Mouse (Mus musculus): ENCODE measurements around the gene Ank. TPM values are rescaled to one million over a fixed set of nuclear protein-coding genes. Genes with fewer than 3 reads are reported as not detected.

Ank gene
- polyA plus RNA-seq (2016; fragmentation: Nextera tagmentation; extraction: Ambion mirVana), result 3.1 and 3.2 TPM in 2 replicates

DNA sequence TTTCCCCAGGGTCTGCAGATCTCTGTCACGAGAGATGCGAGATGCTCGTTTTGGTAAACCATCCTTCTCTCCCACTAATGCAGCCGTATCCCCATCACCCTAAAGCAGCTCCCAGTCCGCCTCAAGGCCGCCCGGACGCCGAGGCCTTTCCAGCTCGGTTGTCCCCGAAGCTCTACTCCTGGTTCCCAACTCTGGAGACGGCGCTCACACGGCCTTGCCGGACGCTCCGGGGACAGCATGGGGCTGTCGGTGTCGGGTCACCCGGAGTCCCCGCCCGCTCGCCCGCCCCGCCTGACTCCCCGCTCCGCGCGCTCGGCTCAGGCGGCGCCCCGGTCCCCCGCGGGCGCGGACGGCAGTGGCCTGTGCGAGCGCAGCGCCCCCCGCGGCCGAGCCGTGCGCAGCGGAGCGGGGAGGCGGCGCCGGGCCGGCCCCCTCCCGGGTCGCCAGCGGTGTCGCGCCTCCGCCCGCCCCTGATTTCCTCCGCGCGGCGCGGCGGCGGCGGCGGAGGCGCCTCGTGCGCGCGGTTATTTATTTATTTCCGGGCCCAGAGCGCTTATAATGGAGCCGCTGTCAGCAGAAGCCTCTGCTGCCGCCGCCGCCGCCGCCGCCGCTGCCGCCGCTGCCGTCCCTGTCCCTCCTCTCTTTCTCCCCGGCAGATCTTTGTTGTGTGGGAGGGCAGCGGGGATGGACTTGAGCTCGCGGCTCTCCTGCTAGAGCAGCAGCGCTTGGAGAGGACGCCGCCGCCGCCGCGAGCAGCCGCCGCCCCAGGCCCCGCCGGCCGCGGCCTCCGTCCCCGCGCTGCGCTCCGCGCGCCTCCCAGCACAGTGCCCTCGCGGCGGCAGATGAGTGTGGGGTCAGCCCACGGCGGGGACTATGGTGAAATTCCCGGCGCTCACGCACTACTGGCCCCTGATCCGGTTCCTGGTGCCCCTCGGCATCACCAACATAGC, at the start of gene Ank:
TSS of gene Ank (plus strand) at position 547 of the 950 bp plus-strand sequence.
- WGBS, result 4% methylated on average over 117 of the region's 120 CpGs
- H3K27me3 ChIP-seq (ENCODE audit: low read depth, poor library complexity, severe bottlenecking), result peaks cover 17% of the 10 kb centered on the region
- DNase-seq (ENCODE audit: low spot score), result peak; percentile 84
- H3K27ac ChIP-seq, result peak within 1 kb of the TSS; percentile 88
- H3K4me3 ChIP-seq, result peak within 1 kb of the TSS; percentile 78
- peaks cover 17% of the 10 kb centered on the region for H3K4me1 ChIP-seq
- H3K9me3 ChIP-seq (replicated peaks), result no peaks in the 10 kb centered on the region
- no peaks in the 10 kb centered on the region for H3K36me3 ChIP-seq

DNA sequence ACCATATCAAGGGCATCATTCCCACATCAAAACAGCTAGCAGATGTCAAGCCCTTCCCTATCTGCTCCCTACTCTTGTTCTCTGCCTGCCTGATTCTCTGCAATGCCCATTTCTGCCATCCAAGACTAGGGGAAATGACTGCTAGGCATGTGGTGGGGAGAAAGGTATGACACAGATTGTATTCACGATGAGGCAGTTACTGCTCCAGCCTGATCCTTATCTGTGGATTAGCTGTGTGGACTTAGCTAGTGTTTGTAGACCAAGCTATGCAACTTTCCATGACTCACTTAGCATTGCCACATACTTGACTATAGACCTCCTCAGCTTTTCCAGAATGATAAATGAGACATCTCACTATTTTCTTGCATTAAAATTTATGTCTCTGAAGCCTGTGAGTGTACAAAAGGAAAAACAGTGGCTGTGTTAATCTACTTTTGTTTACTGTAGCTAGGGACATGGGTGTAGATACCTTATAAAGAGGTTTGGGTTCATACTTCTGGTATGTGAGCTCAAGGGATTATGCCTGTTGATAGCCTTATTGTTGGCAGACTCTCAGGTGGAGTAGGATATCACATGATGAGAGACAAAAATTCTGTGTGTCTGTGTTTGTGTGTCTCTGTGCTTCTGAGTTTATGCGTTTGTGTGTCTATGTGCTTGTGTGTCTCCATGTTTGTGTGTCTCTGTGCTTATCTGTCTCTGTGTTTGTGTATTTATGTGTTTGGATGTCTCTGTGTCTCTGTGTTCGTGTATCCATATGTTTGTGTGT, 47.7 kb upstream of the Ank start:
- Histone ChIP-seq H3K4me1 (no peaks in the 10 kb centered on the region), H3K27me3 (ENCODE audit: low read depth, poor library complexity, severe bottlenecking) (no peaks in the 10 kb centered on the region), H3K4me3 (no peak overlapping the region), H3K27ac (no peak overlapping the region), H3K36me3 (no peaks in the 10 kb centered on the region), H3K9me3 (replicated peaks) (no peaks in the 10 kb centered on the region)
- DNase-seq (ENCODE audit: low spot score), result no peak
- WGBS, result 90% methylated on average over 3 of the region's 3 CpGs

GRCm38 (mm10) chr15:27421531-27421930, 44.9 kb upstream of the Ank start:
- Histone ChIP-seq H3K36me3 (no peaks in the 10 kb centered on the region), H3K4me1 (no peaks in the 10 kb centered on the region), H3K27me3 (ENCODE audit: low read depth, poor library complexity, severe bottlenecking) (no peaks in the 10 kb centered on the region), H3K4me3 (no peak overlapping the region), H3K9me3 (replicated peaks) (no peaks in the 10 kb centered on the region), H3K27ac (no peak overlapping the region)
- DNase-seq (ENCODE audit: low spot score), result no peak
- WGBS, result 82% methylated on average over 6 of the region's 6 CpGs

GRCm38 (mm10) chr15:27427581-27427980, 38.9 kb upstream of the Ank start:
- H3K27me3 ChIP-seq (ENCODE audit: low read depth, poor library complexity, severe bottlenecking), result no peaks in the 10 kb centered on the region
- no peaks in the 10 kb centered on the region for H3K9me3 ChIP-seq (replicated peaks)
- no peak overlapping the region for H3K27ac ChIP-seq
- WGBS, result 86% methylated on average over 3 of the region's 3 CpGs
- no peak overlapping the region for H3K4me3 ChIP-seq
- H3K36me3 ChIP-seq, result no peaks in the 10 kb centered on the region
- peaks cover 8% of the 10 kb centered on the region; the same call in 1 of the 2 replicates for H3K4me1 ChIP-seq
- DNase-seq (ENCODE audit: low spot score), result no peak

DNA sequence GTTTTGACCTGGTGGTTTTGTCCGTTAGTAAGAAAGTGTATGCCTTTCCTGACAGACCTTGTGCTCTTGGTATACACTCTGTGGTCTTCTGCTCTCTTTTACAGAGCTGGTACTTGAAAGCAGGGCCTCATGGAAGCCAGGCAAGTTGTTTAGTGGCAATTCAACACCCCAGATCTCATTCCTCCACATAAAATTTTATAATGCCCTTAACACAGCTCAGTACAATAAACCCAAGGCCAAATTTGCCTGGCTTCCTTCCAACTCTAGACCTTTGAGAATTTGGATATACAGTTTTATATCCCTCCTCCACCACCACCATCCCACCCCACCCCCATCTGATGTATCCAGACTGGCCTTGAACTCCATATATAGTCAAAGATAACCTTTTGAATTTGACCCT, 36.2 kb upstream of the Ank start:
- no peaks in the 10 kb centered on the region for H3K27me3 ChIP-seq (ENCODE audit: low read depth, poor library complexity, severe bottlenecking)
- no peak overlapping the region for H3K27ac ChIP-seq
- no peaks in the 10 kb centered on the region for H3K36me3 ChIP-seq
- peaks cover 8% of the 10 kb centered on the region; the same call in 1 of the 2 replicates for H3K4me1 ChIP-seq
- DNase-seq (ENCODE audit: low spot score), result no peak
- H3K9me3 ChIP-seq (replicated peaks), result no peaks in the 10 kb centered on the region
- 86% methylated on average over 1 of the region's 1 CpGs for WGBS
- H3K4me3 ChIP-seq, result no peak overlapping the region

- no peak overlapping the region for H3K4me3 ChIP-seq
- no peaks in the 10 kb centered on the region for H3K27me3 ChIP-seq (ENCODE audit: low read depth, poor library complexity, severe bottlenecking)
- no peaks in the 10 kb centered on the region for H3K9me3 ChIP-seq (replicated peaks)
- DNase-seq (ENCODE audit: low spot score), result no peak
- 89% methylated on average over 4 of the region's 4 CpGs for WGBS
- no peak overlapping the region for H3K27ac ChIP-seq
- H3K36me3 ChIP-seq, result no peaks in the 10 kb centered on the region
- H3K4me1 ChIP-seq, result peaks cover 8% of the 10 kb centered on the region; the same call in 1 of the 2 replicates
Observed at GRCm38 (mm10) chr15:27432851-27433615, 33.4 kb upstream of the Ank start.

DNA sequence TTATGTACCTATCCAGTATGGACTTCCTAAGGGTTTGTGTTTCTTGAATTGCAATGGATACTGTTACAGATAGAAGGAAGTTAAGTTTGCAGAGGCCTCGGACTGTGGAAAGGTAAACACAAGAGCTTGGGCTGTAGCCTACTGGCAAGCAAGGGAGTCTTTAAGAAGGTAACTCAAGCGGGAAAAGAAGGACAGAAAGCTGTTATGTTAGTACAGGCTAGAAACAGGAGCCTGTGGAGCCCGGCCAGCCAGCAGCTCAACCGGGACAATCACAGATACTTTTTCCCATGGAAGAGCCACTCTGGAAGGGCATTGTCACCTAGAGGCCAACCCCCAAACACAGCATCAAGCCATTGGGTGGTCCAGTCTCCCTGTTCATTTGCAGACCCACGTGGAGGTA, 31.1 kb upstream of the Ank start:
- 84% methylated on average over 5 of the region's 5 CpGs for WGBS
- H3K27ac ChIP-seq, result no peak overlapping the region
- no peaks in the 10 kb centered on the region for H3K27me3 ChIP-seq (ENCODE audit: low read depth, poor library complexity, severe bottlenecking)
- no peaks in the 10 kb centered on the region for H3K4me1 ChIP-seq
- no peaks in the 10 kb centered on the region for H3K36me3 ChIP-seq
- no peaks in the 10 kb centered on the region for H3K9me3 ChIP-seq (replicated peaks)
- DNase-seq (ENCODE audit: low spot score), result no peak
- no peak overlapping the region for H3K4me3 ChIP-seq

DNA sequence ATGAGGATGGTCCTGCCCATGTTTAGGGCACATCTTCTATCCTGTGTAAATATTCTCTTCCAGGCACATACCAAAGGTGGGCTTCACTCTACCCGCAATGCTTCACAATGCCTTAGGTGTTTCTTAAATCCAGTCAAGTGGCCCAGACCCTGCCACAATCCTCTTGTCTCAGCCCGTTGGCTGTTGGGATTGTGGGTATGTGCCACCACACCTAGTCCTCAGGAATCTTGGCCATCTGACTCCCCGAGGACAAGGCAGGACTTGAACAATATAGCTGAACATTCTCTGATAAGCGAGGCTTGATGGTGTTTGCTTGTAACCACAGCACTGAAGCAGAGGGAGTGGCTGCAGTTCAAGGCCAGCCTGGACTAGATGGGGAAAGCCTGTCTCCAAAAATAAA, 30.3 kb upstream of the Ank start:
- no peak for DNase-seq (ENCODE audit: low spot score)
- no peaks in the 10 kb centered on the region for H3K27me3 ChIP-seq (ENCODE audit: low read depth, poor library complexity, severe bottlenecking)
- WGBS, result 94% methylated on average over 4 of the region's 4 CpGs
- H3K4me1 ChIP-seq, result no peaks in the 10 kb centered on the region
- no peaks in the 10 kb centered on the region for H3K36me3 ChIP-seq
- no peak overlapping the region for H3K4me3 ChIP-seq
- H3K9me3 ChIP-seq (replicated peaks), result no peaks in the 10 kb centered on the region
- H3K27ac ChIP-seq, result no peak overlapping the region

- no peaks in the 10 kb centered on the region for H3K9me3 ChIP-seq (replicated peaks)
- H3K4me3 ChIP-seq, result no peak overlapping the region
- H3K36me3 ChIP-seq, result no peaks in the 10 kb centered on the region
- DNase-seq (ENCODE audit: low spot score), result no peak
- no peaks in the 10 kb centered on the region for H3K4me1 ChIP-seq
- H3K27me3 ChIP-seq (ENCODE audit: low read depth, poor library complexity, severe bottlenecking), result no peaks in the 10 kb centered on the region
- WGBS, result 89% methylated on average over 6 of the region's 7 CpGs
- no peak overlapping the region for H3K27ac ChIP-seq
Observed at GRCm38 (mm10) chr15:27441053-27441452, 25.4 kb upstream of the Ank start.

DNA sequence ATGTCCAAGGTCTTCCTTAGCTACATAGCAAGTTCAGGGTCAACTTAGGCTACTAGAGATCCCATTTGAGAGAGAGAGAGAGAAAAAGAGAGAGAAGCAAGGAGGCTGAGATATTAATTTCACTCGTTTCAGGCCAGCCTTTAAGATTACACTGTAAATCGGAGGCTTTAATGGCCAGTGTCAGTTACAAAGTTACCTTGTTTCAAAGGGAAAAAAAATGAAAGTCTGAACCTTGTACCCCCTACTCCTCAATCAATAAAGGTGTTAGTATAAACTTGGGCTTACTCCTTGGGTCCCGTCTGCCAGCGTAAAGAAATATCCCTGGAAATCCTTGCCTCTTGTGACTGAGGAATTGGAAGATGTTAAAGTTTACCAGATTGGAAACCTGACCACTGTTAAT, 24.9 kb upstream of the Ank start:
- Histone ChIP-seq H3K27me3 (ENCODE audit: low read depth, poor library complexity, severe bottlenecking) (no peaks in the 10 kb centered on the region), H3K36me3 (no peaks in the 10 kb centered on the region), H3K4me3 (no peak overlapping the region), H3K27ac (no peak overlapping the region), H3K4me1 (no peaks in the 10 kb centered on the region), H3K9me3 (replicated peaks) (no peaks in the 10 kb centered on the region)
- DNase-seq (ENCODE audit: low spot score), result no peak
- 77% methylated on average over 4 of the region's 4 CpGs for WGBS

DNA sequence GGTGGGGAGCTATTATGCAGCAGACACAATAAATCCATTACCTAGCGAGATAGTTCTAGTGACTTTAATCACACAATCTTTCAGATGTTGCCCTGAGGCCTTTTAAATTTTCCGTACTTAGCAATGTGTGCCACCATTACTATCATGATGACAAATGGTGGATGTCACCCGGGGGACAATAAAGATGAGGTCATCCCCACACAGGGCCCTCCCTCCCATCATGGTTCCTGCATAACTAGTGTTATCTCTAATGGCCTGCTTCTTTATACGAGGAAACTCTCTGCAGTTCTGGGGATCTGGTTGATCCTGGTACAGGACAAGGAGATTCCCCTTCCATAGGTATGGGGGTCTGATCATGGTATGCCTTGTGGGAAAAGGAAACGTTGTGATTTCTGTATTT, 24.5 kb upstream of the Ank start:
- Histone ChIP-seq H3K9me3 (replicated peaks) (no peaks in the 10 kb centered on the region), H3K27me3 (ENCODE audit: low read depth, poor library complexity, severe bottlenecking) (no peaks in the 10 kb centered on the region), H3K4me1 (no peaks in the 10 kb centered on the region), H3K36me3 (no peaks in the 10 kb centered on the region), H3K27ac (no peak overlapping the region), H3K4me3 (no peak overlapping the region)
- 49% methylated on average over 5 of the region's 5 CpGs for WGBS
- DNase-seq (ENCODE audit: low spot score), result no peak

GRCm38 (mm10) chr15:27444772-27445347, 21.6 kb upstream of the Ank start:
- Histone ChIP-seq H3K9me3 (replicated peaks) (no peaks in the 10 kb centered on the region), H3K4me1 (no peaks in the 10 kb centered on the region), H3K4me3 (no peak overlapping the region), H3K36me3 (no peaks in the 10 kb centered on the region), H3K27me3 (ENCODE audit: low read depth, poor library complexity, severe bottlenecking) (no peaks in the 10 kb centered on the region), H3K27ac (no peak overlapping the region)
- WGBS, result 85% methylated on average over 9 of the region's 9 CpGs
- DNase-seq (ENCODE audit: low spot score), result no peak

All from limb, embryonic 10.5 days (tissue).